Mouse (Mus musculus) midbrain, embryonic 15.5 days (tissue): ENCODE results near the gene Fndc7. TPM values are rescaled to one million over a fixed set of nuclear protein-coding genes. Genes with fewer than 3 reads are reported as not detected.
A peak's percentile ranks its signal among the peaks of the same experiment; 100 is the strongest.
"Not testable (repeated sequence)": the region's sequence is repeated elsewhere in the genome, so short reads cannot be mapped to it uniquely, and the experiment has no call there.

ENCODE experiments used
- ATAC-seq: fragments of 200-750 bp; cut with Nextera tagmentation; replicated peaks from 2 replicates; pipeline ENCODE4 v1.8.0; 2017; ENCODE audit warnings: moderate TSS enrichment
- H3K27ac ChIP-seq: fragments of 300-500 bp; sonication (generic); 2 replicates; pipeline ENCODE4 v1.5.1; 2015; ENCODE audit warnings: mild to moderate bottlenecking, inconsistent platforms
- H3K27me3 ChIP-seq: fragments of 300-500 bp; sonication (generic); replicated peaks from 2 replicates; pipeline ENCODE4 v1.6.1; 2015; ENCODE audit warnings: inconsistent platforms
- H3K36me3 ChIP-seq: fragments of 300-500 bp; sonication (generic); replicated peaks from 2 replicates; pipeline ENCODE4 v1.6.1; 2015; ENCODE audit warnings: inconsistent platforms
- H3K4me1 ChIP-seq: fragments of 300-500 bp; sonication (generic); 2 replicates; pipeline ENCODE4 v1.6.1; 2015; ENCODE audit warnings: inconsistent platforms
- H3K4me2 ChIP-seq: fragments of 300-500 bp; sonication (generic); 2 replicates; pipeline ENCODE4 v1.6.1; 2015; ENCODE audit warnings: inconsistent platforms, mild to moderate bottlenecking, moderate library complexity
- H3K4me3 ChIP-seq: fragments of 300-500 bp; sonication (generic); 2 replicates; pipeline ENCODE4 v1.5.1; 2015; ENCODE audit warnings: mild to moderate bottlenecking, inconsistent platforms
- H3K9ac ChIP-seq: fragments of 300-500 bp; sonication (generic); 2 replicates; pipeline ENCODE4 v1.6.1; 2015; ENCODE audit warnings: mild to moderate bottlenecking, inconsistent platforms
- H3K9me3 ChIP-seq: fragments of 300-500 bp; sonication (generic); 2 replicates; pipeline ENCODE4 v1.6.1; 2016; ENCODE audit warnings: inconsistent platforms
- WGBS: fragments of 180-500 bp; shearing (Covaris S2); methylation state at CpG from one replicate; pipeline ENCODE4 v1.1.7; 2015; ENCODE audit warnings: mixed read lengths; 5-methylcytosine and 5-hydroxymethylcytosine counted together
- polyA plus RNA-seq: library from polyadenylated mRNA; unstranded; fragments of >200 nt; fragmentation: Nextera tagmentation; extraction: Ambion mirVana; gene quantifications from 2 replicates; pipeline ENCODE4 v1.2.1, GENCODE M21; 2015

Fndc7 gene
- polyA plus RNA-seq, 1 experiment from 2014 or later = 0.18 TPM

DNA sequence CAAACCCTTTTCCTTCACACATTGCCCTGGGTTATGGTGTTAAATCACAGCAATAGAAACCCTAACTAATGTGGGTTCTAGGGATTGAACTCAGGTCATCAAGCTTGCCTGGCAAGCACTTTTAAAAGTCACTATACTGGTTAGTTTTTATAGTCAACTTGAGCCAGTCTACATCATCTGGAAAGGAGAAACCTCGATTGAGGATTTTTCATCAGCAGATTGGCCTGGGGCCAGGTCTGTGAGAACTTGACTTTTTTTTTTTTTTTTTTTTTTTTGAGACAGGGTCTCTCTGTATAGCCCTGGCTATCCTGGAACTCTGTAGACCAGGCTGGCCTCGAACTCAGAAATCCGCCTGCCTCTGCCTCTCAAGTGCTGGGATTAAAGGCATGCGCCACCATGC lies 27.5 kb downstream of the Fndc7 start:
- not testable (repeated sequence) for H3K4me3 ChIP-seq, H3K9me3 ChIP-seq, H3K27ac ChIP-seq, H3K36me3 ChIP-seq, H3K4me2 ChIP-seq, H3K9ac ChIP-seq, H3K4me1 ChIP-seq, ATAC-seq, H3K27me3 ChIP-seq
- WGBS = 98% methylated on average over 4 of the region's 4 CpGs

- H3K27me3 ChIP-seq = no peaks in the 10 kb centered on the region
- ATAC-seq = no peak
- H3K27ac ChIP-seq = no peak overlapping the region
- H3K9ac ChIP-seq = no peak overlapping the region
- WGBS = 57% methylated on average over 2 of the region's 2 CpGs
- H3K36me3 ChIP-seq = no peaks in the 10 kb centered on the region
- no peak overlapping the region for H3K4me2 ChIP-seq
- H3K4me1 ChIP-seq = peaks cover 11% of the 10 kb centered on the region
- H3K9me3 ChIP-seq = no peaks in the 10 kb centered on the region
- no peak overlapping the region for H3K4me3 ChIP-seq
These were observed 29.0 kb downstream of the Fndc7 start for GRCm38 (mm10) chr3:108860786-108861185.

DNA sequence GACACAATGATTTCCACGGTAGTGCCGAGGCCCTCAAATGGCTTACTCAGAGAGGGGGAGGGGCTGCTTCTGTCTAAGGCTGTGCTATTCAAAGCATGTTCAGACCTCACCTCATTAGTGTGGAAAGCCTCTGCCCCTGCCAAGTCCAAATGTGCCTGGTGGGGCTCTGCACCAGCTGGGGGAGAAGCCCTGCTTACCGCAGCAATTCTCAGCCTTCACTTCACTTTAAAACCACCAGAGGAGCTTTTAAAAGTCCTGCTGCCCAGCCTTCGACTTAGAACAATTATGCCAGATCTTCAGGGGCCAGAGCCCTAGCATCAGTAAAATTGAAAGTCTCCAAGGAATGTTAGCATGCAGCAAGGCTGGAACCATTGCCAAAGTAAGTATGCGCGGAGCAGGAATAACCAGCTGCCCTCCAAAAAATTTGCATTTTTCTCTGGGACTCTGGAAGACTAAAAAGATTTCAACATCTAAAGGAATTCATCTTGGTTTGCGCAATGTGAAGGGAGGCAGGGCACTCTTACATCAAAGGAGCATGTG lies 31.5 kb downstream of the Fndc7 start:
- H3K36me3 ChIP-seq = no peaks in the 10 kb centered on the region
- no peaks in the 10 kb centered on the region for H3K9me3 ChIP-seq
- H3K4me3 ChIP-seq = no peak overlapping the region
- H3K4me2 ChIP-seq = peak overlapping the region; percentile 12; the same call in 1 of the 2 replicates
- H3K27ac ChIP-seq = peak overlapping the region; percentile 71
- 12% methylated on average over 7 of the region's 7 CpGs for WGBS
- peaks cover 14% of the 10 kb centered on the region for H3K4me1 ChIP-seq
- H3K27me3 ChIP-seq = no peaks in the 10 kb centered on the region
- H3K9ac ChIP-seq = no peak overlapping the region
- peak; percentile 89 for ATAC-seq

DNA sequence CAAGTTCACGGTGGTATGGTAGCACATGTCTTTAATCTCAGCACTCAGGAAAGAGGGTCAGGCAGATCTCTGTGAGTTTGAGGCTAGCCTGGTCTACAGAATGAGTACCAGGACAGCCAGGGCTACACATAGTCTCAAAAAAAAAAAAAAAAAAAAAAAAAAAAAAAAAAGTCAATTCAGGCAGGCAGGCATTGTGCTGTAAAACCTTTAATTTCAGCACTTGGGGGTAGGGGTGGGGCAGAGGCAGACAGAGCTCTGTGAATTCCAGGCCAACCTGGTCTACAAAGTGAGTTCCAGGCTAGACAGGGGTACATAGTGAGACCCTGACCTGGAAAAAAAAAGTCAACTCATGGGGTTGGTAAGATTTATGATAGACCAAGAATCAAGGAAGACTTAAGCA lies 32.1 kb downstream of the Fndc7 start:
- no peaks in the 10 kb centered on the region for H3K36me3 ChIP-seq
- WGBS = 83% methylated on average over 1 of the region's 1 CpGs
- H3K4me2 ChIP-seq = no peak overlapping the region
- peak; percentile 4; the same call in 1 of the 2 replicates for ATAC-seq
- no peak overlapping the region for H3K9ac ChIP-seq
- peaks cover 14% of the 10 kb centered on the region for H3K4me1 ChIP-seq
- peak overlapping the region; percentile 71 for H3K27ac ChIP-seq
- H3K27me3 ChIP-seq = no peaks in the 10 kb centered on the region
- H3K4me3 ChIP-seq = no peak overlapping the region
- no peaks in the 10 kb centered on the region for H3K9me3 ChIP-seq

- H3K9me3 ChIP-seq = no peaks in the 10 kb centered on the region
- no peak overlapping the region for H3K27ac ChIP-seq
- no peak overlapping the region for H3K9ac ChIP-seq
- H3K36me3 ChIP-seq = no peaks in the 10 kb centered on the region
- no peak overlapping the region for H3K4me3 ChIP-seq
- ATAC-seq = no peak
- no peaks in the 10 kb centered on the region for H3K27me3 ChIP-seq
- H3K4me2 ChIP-seq = no peak overlapping the region
- peaks cover 14% of the 10 kb centered on the region for H3K4me1 ChIP-seq
- WGBS = 30% methylated on average over 3 of the region's 3 CpGs
These were observed 32.7 kb downstream of the Fndc7 start for GRCm38 (mm10) chr3:108857124-108857470.

DNA sequence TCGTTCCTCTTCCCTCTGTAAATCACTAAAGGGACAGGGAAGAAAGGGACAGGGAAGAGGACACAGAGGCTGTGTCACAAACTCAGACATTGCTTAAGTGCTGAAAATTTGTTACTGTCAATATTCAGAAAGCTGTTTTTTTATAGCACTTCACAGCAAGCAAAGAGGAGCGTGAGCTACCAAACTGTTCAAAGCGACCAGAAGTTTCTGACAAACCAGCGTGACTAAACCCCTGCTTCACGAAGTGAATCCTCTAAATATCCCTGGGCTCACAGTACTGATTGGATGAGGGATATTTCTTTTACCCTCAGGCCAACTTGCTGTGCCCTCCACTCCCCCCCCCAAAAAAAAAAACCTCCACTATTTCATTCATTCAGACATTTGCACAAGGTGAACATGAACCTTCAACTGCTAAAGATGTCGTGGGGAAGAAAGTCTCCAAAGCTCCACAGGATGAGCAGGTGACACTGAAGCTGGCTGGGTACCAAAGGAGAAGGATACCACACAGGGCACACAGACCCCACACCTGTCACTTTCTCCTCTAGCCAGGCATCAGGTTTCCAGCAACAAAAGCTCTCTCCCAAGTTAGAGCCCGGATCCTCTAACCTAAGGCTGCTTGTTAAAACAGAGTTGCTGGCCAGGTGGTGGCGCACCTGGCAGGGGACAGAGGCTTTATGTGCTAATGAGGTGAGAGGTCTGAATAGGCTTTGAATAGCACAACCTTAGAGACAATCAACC lies 33.3 kb downstream of the Fndc7 start:
- peaks cover 14% of the 10 kb centered on the region for H3K4me1 ChIP-seq
- no peak overlapping the region for H3K27ac ChIP-seq
- no peak for ATAC-seq
- no peak overlapping the region for H3K4me2 ChIP-seq
- no peak overlapping the region for H3K4me3 ChIP-seq
- H3K27me3 ChIP-seq = no peaks in the 10 kb centered on the region
- H3K9me3 ChIP-seq = no peaks in the 10 kb centered on the region
- H3K9ac ChIP-seq = no peak overlapping the region
- 40% methylated on average over 8 of the region's 8 CpGs for WGBS
- no peaks in the 10 kb centered on the region for H3K36me3 ChIP-seq

GRCm38 (mm10) chr3:108855864-108856263 lies 33.9 kb downstream of the Fndc7 start:
- Histone ChIP-seq H3K27ac (peak overlapping the region; percentile 8), H3K9me3 (no peaks in the 10 kb centered on the region), H3K4me1 (peaks cover 14% of the 10 kb centered on the region), H3K27me3 (no peaks in the 10 kb centered on the region), H3K36me3 (no peaks in the 10 kb centered on the region), H3K9ac (no peak overlapping the region), H3K4me3 (no peak overlapping the region), H3K4me2 (no peak overlapping the region)
- no peak for ATAC-seq
- 70% methylated on average over 10 of the region's 10 CpGs for WGBS

- Histone ChIP-seq H3K4me3 (no peak overlapping the region), H3K9ac (no peak overlapping the region), H3K4me2 (no peak overlapping the region), H3K36me3 (no peaks in the 10 kb centered on the region), H3K4me1 (peaks cover 14% of the 10 kb centered on the region), H3K27me3 (no peaks in the 10 kb centered on the region), H3K27ac (peak overlapping the region; percentile 8), H3K9me3 (no peaks in the 10 kb centered on the region)
- WGBS = 41% methylated on average over 12 of the region's 12 CpGs
- no peak for ATAC-seq
These were observed 34.4 kb downstream of the Fndc7 start for GRCm38 (mm10) chr3:108855371-108855770.

DNA sequence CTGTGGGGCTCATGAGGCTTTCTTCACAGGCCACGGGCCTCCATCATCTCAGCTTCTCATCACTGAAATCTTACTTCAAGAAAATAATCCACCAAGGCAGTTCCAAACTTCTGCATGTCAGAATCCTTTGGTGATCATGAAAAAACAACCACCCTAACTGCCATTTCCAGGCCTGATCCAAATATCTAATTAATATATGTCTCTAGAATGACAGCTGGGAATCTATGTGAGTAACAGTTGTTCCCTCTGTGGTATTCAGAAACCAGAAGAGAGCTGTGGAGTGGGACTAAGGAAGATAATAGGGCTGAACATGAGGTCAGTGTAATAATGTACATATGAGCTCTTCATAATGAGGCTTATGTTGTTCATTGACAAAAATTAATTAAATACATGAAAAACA lies 36.5 kb downstream of the Fndc7 start:
- H3K36me3 ChIP-seq = no peaks in the 10 kb centered on the region
- no peaks in the 10 kb centered on the region for H3K27me3 ChIP-seq
- H3K4me1 ChIP-seq = peaks cover 10% of the 10 kb centered on the region
- WGBS = 90% methylated on average over 1 of the region's 1 CpGs
- no peaks in the 10 kb centered on the region for H3K9me3 ChIP-seq
- H3K27ac ChIP-seq = no peak overlapping the region
- no peak overlapping the region for H3K9ac ChIP-seq
- no peak overlapping the region for H3K4me2 ChIP-seq
- H3K4me3 ChIP-seq = no peak overlapping the region
- ATAC-seq = no peak

DNA sequence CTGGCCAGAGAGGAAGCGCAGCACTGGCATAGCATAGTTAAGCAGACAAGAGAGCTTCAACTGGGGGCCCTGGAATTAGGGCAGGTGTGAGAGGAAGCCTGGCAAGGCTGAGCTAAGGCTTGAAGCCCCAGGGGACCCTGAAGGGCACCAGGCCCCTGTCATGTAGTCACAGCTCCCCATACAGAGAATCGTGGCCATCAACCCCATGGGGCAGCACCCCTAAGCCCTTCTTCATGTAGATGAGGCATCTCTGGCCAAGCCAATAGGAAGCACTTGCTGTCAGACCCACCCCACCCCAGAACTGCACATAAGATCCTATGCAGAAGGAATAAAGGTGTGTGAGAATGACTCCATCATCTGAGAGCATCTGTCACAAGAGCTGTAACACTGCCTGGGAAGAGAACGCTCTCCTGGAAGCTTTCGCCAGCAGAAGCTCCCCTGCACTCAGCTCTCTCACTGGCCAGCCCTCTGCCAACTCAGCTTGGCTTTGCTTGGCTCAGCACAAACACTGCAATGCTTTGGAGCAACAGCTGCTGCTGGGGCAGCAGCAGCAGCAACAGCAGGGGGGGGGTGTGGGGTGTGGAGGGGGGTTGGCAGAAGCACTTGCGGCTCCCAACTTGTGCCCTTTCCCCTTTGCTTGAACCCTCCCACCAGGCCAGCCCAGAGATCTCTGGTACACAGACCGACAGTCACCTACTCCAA lies 37.7 kb downstream of the Fndc7 start:
- Histone ChIP-seq H3K9ac (no peak overlapping the region), H3K9me3 (no peaks in the 10 kb centered on the region), H3K4me1 (0 out of 2 replicates have a peak, but pooled peaks cover 8% of the 10 kb centered on the region), H3K4me3 (no peak overlapping the region), H3K4me2 (no peak overlapping the region), H3K27me3 (no peaks in the 10 kb centered on the region), H3K36me3 (no peaks in the 10 kb centered on the region), H3K27ac (no peak overlapping the region)
- WGBS = 55% methylated on average over 6 of the region's 6 CpGs
- ATAC-seq = no peak

GRCm38 (mm10) chr3:108851554-108851953 lies 38.3 kb downstream of the Fndc7 start:
- Histone ChIP-seq H3K4me1 (0 out of 2 replicates have a peak, but pooled peaks cover 8% of the 10 kb centered on the region), H3K36me3 (no peaks in the 10 kb centered on the region), H3K4me3 (no peak overlapping the region), H3K9ac (no peak overlapping the region), H3K9me3 (no peaks in the 10 kb centered on the region), H3K27me3 (no peaks in the 10 kb centered on the region), H3K4me2 (no peak overlapping the region), H3K27ac (no peak overlapping the region)
- WGBS = 81% methylated on average over 3 of the region's 3 CpGs
- no peak for ATAC-seq

- no peaks in the 10 kb centered on the region for H3K36me3 ChIP-seq
- 0 out of 2 replicates have a peak, but pooled peaks cover 6% of the 10 kb centered on the region for H3K4me1 ChIP-seq
- no peak overlapping the region for H3K4me2 ChIP-seq
- no peaks in the 10 kb centered on the region for H3K9me3 ChIP-seq
- no peaks in the 10 kb centered on the region for H3K27me3 ChIP-seq
- H3K4me3 ChIP-seq = no peak overlapping the region
- H3K9ac ChIP-seq = no peak overlapping the region
- 90% methylated on average over 2 of the region's 2 CpGs for WGBS
- ATAC-seq = no peak
- H3K27ac ChIP-seq = no peak overlapping the region
These were observed 38.7 kb downstream of the Fndc7 start for GRCm38 (mm10) chr3:108851075-108851474.
